11 mouse cellular contexts compared by ENCODE assay signal in the genomic region with DNA sequence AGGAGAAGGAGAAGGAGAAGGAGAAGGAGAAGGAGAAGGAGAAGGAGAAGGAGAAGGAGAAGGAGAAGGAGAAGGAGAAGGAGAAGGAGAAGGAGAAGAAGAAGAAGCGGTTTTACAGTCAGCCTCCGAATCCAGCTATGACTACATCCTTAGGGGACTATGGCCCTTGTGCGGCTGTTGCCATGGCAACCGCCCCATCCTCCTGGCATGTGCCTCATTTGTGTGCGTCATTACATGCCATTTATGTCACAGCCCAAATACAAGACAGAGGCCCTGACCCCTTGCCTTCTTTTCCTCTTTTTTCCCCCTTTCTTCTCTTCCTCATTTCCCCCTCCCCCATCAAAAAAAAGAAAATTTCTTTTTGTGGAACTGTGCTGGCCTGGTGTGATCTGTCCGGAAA. TPM values are rescaled to one million over a fixed set of nuclear protein-coding genes. Genes with fewer than 3 reads are reported as not detected.
A peak's percentile ranks its signal among the peaks of the same experiment; 100 is the strongest.
DNase-seq lines count a peak whose midpoint lies in the region; ATAC-seq lines count a peak whose summit lies in the region.
"Had no signal": no experiment of that assay in that cellular context is flagged by ENCODE, and none has a peak within 500 bp of the region (broad histone marks: within the 10 kb centered on the region; RNA-seq: fewer than 3 reads in every experiment).

No protein-coding gene starts in this region.

- no peaks in the 10 kb centered on the region for H3K36me3 ChIP-seq in midbrain, embryonic 14.5 days (ENCODE audit: control insufficient read depth, insufficient read depth, low read length)
- H3K36me3 ChIP-seq in midbrain, embryonic 13.5 days: no peaks in the 10 kb centered on the region
- H3K36me3 ChIP-seq in forebrain, embryonic 13.5 days (ENCODE audit: poor library complexity, severe bottlenecking): no peaks in the 10 kb centered on the region

- no peak overlapping the region for H3K9ac ChIP-seq in midbrain, embryonic 14.5 days (replicated peaks; ENCODE audit: low read length)
- no peak overlapping the region for H3K9ac ChIP-seq in midbrain, embryonic 13.5 days (replicated peaks)
- no peak overlapping the region for H3K9ac ChIP-seq in forebrain, embryonic 13.5 days

- ATAC-seq in midbrain, embryonic 14.5 days (ENCODE audit: low FRiP score, low TSS enrichment): no peak; the same call in 1 of the 2 replicates
- ATAC-seq in midbrain, embryonic 13.5 days: no peak
- ATAC-seq in forebrain, embryonic 13.5 days: 0 out of 2 replicates have a peak, but pooled peaks have one; percentile 39

- intact Hi-C loops in gastrocnemius, postnatal 36 days (cut with DNase I): loop anchor here (5.0 kb wide), 1 partner anchor 59 kb away; no protein-coding TSS in a partner anchor

- no peaks in the 10 kb centered on the region for H3K27me3 ChIP-seq in midbrain, embryonic 14.5 days (ENCODE audit: control insufficient read depth, insufficient read depth, low read length)
- H3K27me3 ChIP-seq in midbrain, embryonic 13.5 days: no peaks in the 10 kb centered on the region
- H3K27me3 ChIP-seq in forebrain, embryonic 13.5 days: no peaks in the 10 kb centered on the region

- H3K9me3 ChIP-seq in midbrain, embryonic 14.5 days (ENCODE audit: control insufficient read depth, low read length): no peaks in the 10 kb centered on the region
- no peaks in the 10 kb centered on the region for H3K9me3 ChIP-seq in midbrain, embryonic 13.5 days
- no peaks in the 10 kb centered on the region for H3K9me3 ChIP-seq in forebrain, embryonic 13.5 days (replicated peaks)

- WGBS in midbrain, embryonic 14.5 days: 29% methylated on average over 6 of the region's 6 CpGs
- 23% methylated on average over 6 of the region's 6 CpGs for WGBS in midbrain, embryonic 13.5 days
- WGBS in forebrain, embryonic 13.5 days: 21% methylated on average over 6 of the region's 6 CpGs

- DNase-seq in embryo, embryonic 10 days (ENCODE audit: low spot score): peak; percentile 78
- no peak for DNase-seq in embryo, embryonic 9.5 days (ENCODE audit: extremely low spot score)
- DNase-seq in midbrain, embryonic 14.5 days: peak; percentile 83
- DNase-seq in retina, postnatal 1 day: peak; percentile 60
- no peak for DNase-seq in gastrocnemius, postnatal 36 days
- no peak for DNase-seq in spleen, postnatal 14 days (ENCODE audit: low spot score in 2 of 2)
- DNase-seq: cerebellum, adult 11 months; gastrocnemius, postnatal 10 days; kidney, postnatal 14 days had no signal

- H3K27ac ChIP-seq in midbrain, embryonic 14.5 days (replicated peaks; ENCODE audit: low read depth, low read length): 0 out of 2 replicates have a peak overlapping the region, but pooled peaks have one; percentile 22
- no peak overlapping the region for H3K27ac ChIP-seq in midbrain, embryonic 13.5 days
- peak overlapping the region; percentile 19; the same call in 1 of the 2 replicates for H3K27ac ChIP-seq in forebrain, embryonic 13.5 days

- peaks cover 17% of the 10 kb centered on the region for H3K4me1 ChIP-seq in midbrain, embryonic 14.5 days (ENCODE audit: control insufficient read depth, insufficient read depth, low read length)
- peaks cover 20% of the 10 kb centered on the region for H3K4me1 ChIP-seq in midbrain, embryonic 13.5 days (replicated peaks)
- peaks cover 20% of the 10 kb centered on the region for H3K4me1 ChIP-seq in forebrain, embryonic 13.5 days

- H3K4me2 ChIP-seq in midbrain, embryonic 14.5 days (ENCODE audit: low read length): no peak overlapping the region
- no peak overlapping the region for H3K4me2 ChIP-seq in midbrain, embryonic 13.5 days (replicated peaks)
- H3K4me2 ChIP-seq in forebrain, embryonic 13.5 days: no peak overlapping the region

- H3K4me3 ChIP-seq in midbrain, embryonic 14.5 days (replicated peaks; ENCODE audit: low read depth, low read length): no peak overlapping the region
- no peak overlapping the region for H3K4me3 ChIP-seq in midbrain, embryonic 13.5 days (replicated peaks)
- H3K4me3 ChIP-seq in forebrain, embryonic 13.5 days: no peak overlapping the region

RNA-seq across cellular contexts. Expression of gene Pecam1, which starts 9.2 kb away (rescaled TPM):
- polyA plus RNA-seq in midbrain, embryonic 14.5 days (2014; fragmentation: Nextera tagmentation; extraction: Ambion mirVana): 9.7 and 14.8 TPM in 2 replicates
- 14.1 and 15.8 TPM in 2 replicates for polyA plus RNA-seq in midbrain, embryonic 13.5 days (2015; fragmentation: Nextera tagmentation; extraction: Ambion mirVana)
- polyA plus RNA-seq in forebrain, embryonic 13.5 days (2015; fragmentation: Nextera tagmentation; extraction: Ambion mirVana): 12.4 and 13.7 TPM in 2 replicates
- total RNA-seq in gastrocnemius, postnatal 36 days (2021): 10 to 100 TPM; 33.7 to 36.2 TPM

RNA-seq across cellular contexts. Expression of gene Milr1, which starts 9.8 kb away (rescaled TPM):
- polyA plus RNA-seq in midbrain, embryonic 14.5 days (2014; fragmentation: Nextera tagmentation; extraction: Ambion mirVana): 0.20 and 1.4 TPM in 2 replicates
- polyA plus RNA-seq in midbrain, embryonic 13.5 days (2015; fragmentation: Nextera tagmentation; extraction: Ambion mirVana): 0.97 and 1.2 TPM in 2 replicates
- polyA plus RNA-seq in forebrain, embryonic 13.5 days (2015; fragmentation: Nextera tagmentation; extraction: Ambion mirVana): 0.54 and 1.0 TPM in 2 replicates
- under 1 TPM; 0.22 to 0.28 TPM for total RNA-seq in gastrocnemius, postnatal 36 days (2021)

RNA-seq across cellular contexts. Expression of gene Polg2, which starts 38.1 kb away (rescaled TPM):
- 9.4 and 9.5 TPM in 2 replicates for polyA plus RNA-seq in midbrain, embryonic 14.5 days (2014; fragmentation: Nextera tagmentation; extraction: Ambion mirVana)
- polyA plus RNA-seq in midbrain, embryonic 13.5 days (2015; fragmentation: Nextera tagmentation; extraction: Ambion mirVana): 10.0 and 10.7 TPM in 2 replicates
- polyA plus RNA-seq in forebrain, embryonic 13.5 days (2015; fragmentation: Nextera tagmentation; extraction: Ambion mirVana): 9.6 and 10.0 TPM in 2 replicates
- total RNA-seq in gastrocnemius, postnatal 36 days (2021): 1 to 10 TPM; 3.1 to 3.2 TPM

RNA-seq across cellular contexts. Expression of gene Ddx5, which starts 47.8 kb away (rescaled TPM):
- 470 and 537 TPM in 2 replicates for polyA plus RNA-seq in midbrain, embryonic 14.5 days (2014; fragmentation: Nextera tagmentation; extraction: Ambion mirVana)
- polyA plus RNA-seq in midbrain, embryonic 13.5 days (2015; fragmentation: Nextera tagmentation; extraction: Ambion mirVana): 487 and 502 TPM in 2 replicates
- 503 and 514 TPM in 2 replicates for polyA plus RNA-seq in forebrain, embryonic 13.5 days (2015; fragmentation: Nextera tagmentation; extraction: Ambion mirVana)
- 100 to 1,000 TPM; 185 to 233 TPM for total RNA-seq in gastrocnemius, postnatal 36 days (2021)

RNA-seq across cellular contexts. Expression of gene Cep95, which starts 47.8 kb away (rescaled TPM):
- polyA plus RNA-seq in midbrain, embryonic 14.5 days (2014; fragmentation: Nextera tagmentation; extraction: Ambion mirVana): 13.9 and 14.4 TPM in 2 replicates
- polyA plus RNA-seq in midbrain, embryonic 13.5 days (2015; fragmentation: Nextera tagmentation; extraction: Ambion mirVana): 20.2 and 20.4 TPM in 2 replicates
- 19.5 and 21.6 TPM in 2 replicates for polyA plus RNA-seq in forebrain, embryonic 13.5 days (2015; fragmentation: Nextera tagmentation; extraction: Ambion mirVana)
- 1 to 10 TPM; 3.1 to 3.9 TPM for total RNA-seq in gastrocnemius, postnatal 36 days (2021)

Comparison
In these comparisons a context has a peak if more than half of its experiments do, and no peak if none do; other contexts are left out.
1. DNase-seq: peak in embryo, embryonic 10 days (single experiment), midbrain, embryonic 14.5 days (single experiment) and retina, postnatal 1 day (single experiment); none in embryo, embryonic 9.5 days (single experiment), gastrocnemius, postnatal 36 days (0 of 2) and spleen, postnatal 14 days (0 of 2).